Mouse (Mus musculus) intestine, postnatal 0 days (tissue): ENCODE data around the gene Otulin. TPM values are rescaled to one million over a fixed set of nuclear protein-coding genes. Genes with fewer than 3 reads are reported as not detected.

Experiments
- ATAC-seq: fragments of 200-750 bp; cut with Nextera tagmentation; 2 replicates; pipeline ENCODE4 v1.8.0; 2017; ENCODE audit warnings: mild to moderate bottlenecking, moderate TSS enrichment, moderate library complexity
- H3K27ac ChIP-seq: fragments of 300-500 bp; sonication (generic); 2 replicates; pipeline ENCODE4 v1.5.1; 2014; ENCODE audit warnings: mild to moderate bottlenecking, low read depth, low read length, moderate library complexity
- H3K27me3 ChIP-seq: fragments of 300-500 bp; sonication (generic); replicated peaks from 2 replicates; pipeline ENCODE4 v1.6.1; 2014; ENCODE audit warnings: low read length, mixed read lengths; ENCODE audit not compliant: control insufficient read depth, insufficient read depth
- H3K36me3 ChIP-seq: fragments of 300-500 bp; sonication (generic); 2 replicates; pipeline ENCODE4 v1.6.1; 2014; ENCODE audit warnings: mild to moderate bottlenecking, moderate library complexity; ENCODE audit not compliant: control insufficient read depth, insufficient read depth
- H3K4me1 ChIP-seq: fragments of 300-500 bp; sonication (generic); replicated peaks from 2 replicates; pipeline ENCODE4 v1.6.1; 2014; ENCODE audit warnings: antibody characterized with exemption, low read length, mixed read lengths; ENCODE audit not compliant: control insufficient read depth, insufficient read depth
- H3K4me2 ChIP-seq: fragments of 300-500 bp; sonication (generic); replicated peaks from 2 replicates; pipeline ENCODE4 v1.6.1; 2014; ENCODE audit warnings: low read depth, mild to moderate bottlenecking, moderate library complexity
- H3K4me3 ChIP-seq: fragments of 300-500 bp; sonication (generic); 2 replicates; pipeline ENCODE4 v1.5.1; 2014; ENCODE audit warnings: low read depth, low read length
- H3K9ac ChIP-seq: fragments of 300-500 bp; sonication (generic); 2 replicates; pipeline ENCODE4 v1.6.1; 2014; ENCODE audit warnings: mild to moderate bottlenecking, low read depth, low read length
- H3K9me3 ChIP-seq: fragments of 300-500 bp; sonication (generic); 2 replicates; pipeline ENCODE4 v1.6.1; 2016; ENCODE audit warnings: mixed run types; ENCODE audit not compliant: control insufficient read depth
- CTCF ChIP-seq: sonication (generic); IDR thresholded peaks from 2 replicates; pipeline ENCODE4 v1.5.1; 2016; ENCODE audit warnings: low read depth, mild to moderate bottlenecking, control low read depth, antibody characterized with exemption, moderate library complexity
- WGBS: fragments of 180-500 bp; shearing (Covaris S2); extraction: QIAGEN DNeasy Blood & Tissue Kit; methylation state at CpG from one replicate; pipeline ENCODE4 v1.1.7; 2014; 5-methylcytosine and 5-hydroxymethylcytosine counted together
- polyA plus RNA-seq: library from polyadenylated mRNA; unstranded; fragments of >200 nt; fragmentation: Nextera tagmentation; extraction: Ambion mirVana; gene quantifications from 2 replicates; pipeline ENCODE4 v1.2.1, GENCODE M21; 2015

Gene Otulin
- polyA plus RNA-seq, 1 experiment from 2014 or later = 30.8 TPM

- Histone ChIP-seq H3K4me3 (no peak overlapping the region), H3K27me3 (no peaks in the 10 kb centered on the region), H3K9me3 (no peaks in the 10 kb centered on the region), H3K36me3 (peaks cover 17% of the 10 kb centered on the region; the same call in 1 of the 2 replicates), H3K4me1 (no peaks in the 10 kb centered on the region), H3K9ac (no peak overlapping the region), H3K27ac (no peak overlapping the region), H3K4me2 (no peak overlapping the region)
- whole genome bisulfite sequencing = 89% methylated on average over 6 of the region's 6 CpGs
- no peak for TF ChIP-seq CTCF
- no peak for ATAC-seq
These were observed 7.2 kb downstream of the Otulin start for GRCm38 (mm10) chr15:27623286-27623685.

DNA sequence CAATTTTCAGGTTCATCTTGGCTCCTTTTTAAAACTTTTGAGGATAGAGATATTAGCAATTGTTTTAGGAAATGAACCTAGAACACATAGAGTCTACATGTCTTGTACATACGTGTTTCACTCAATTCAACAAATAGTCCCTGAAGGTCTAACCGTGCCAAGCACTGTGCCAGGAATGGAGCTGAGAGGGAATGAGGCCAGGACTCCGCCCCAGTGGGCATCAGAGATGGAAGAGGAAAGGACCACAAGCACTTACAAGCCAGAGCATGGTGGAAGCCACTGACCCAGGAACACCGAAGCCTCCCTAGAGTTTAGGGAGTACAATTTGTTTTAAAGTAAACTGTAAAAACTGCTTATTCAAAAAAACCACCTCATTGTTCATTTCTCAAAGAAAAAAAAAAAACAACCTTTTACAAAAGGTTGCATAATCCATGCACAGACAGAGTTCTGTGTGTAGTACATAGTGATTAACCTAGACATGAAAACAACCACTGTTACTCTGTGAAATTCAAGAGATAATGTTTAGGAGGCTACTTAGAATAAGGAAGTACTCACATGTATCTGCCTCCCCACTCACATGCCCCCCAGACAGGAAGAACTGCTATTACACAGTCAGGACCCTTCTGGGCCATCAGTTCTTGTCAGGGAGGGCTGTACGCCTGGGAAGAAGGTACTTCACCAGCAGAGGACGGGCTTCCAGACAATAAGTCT lies 9.9 kb downstream of the Otulin start:
- Histone ChIP-seq H3K27me3 (no peaks in the 10 kb centered on the region), H3K9ac (no peak overlapping the region), H3K36me3 (peaks cover 21% of the 10 kb centered on the region), H3K27ac (no peak overlapping the region), H3K4me3 (no peak overlapping the region), H3K4me2 (no peak overlapping the region), H3K9me3 (no peaks in the 10 kb centered on the region), H3K4me1 (no peaks in the 10 kb centered on the region)
- peak; percentile 14; the same call in 1 of the 2 replicates for TF ChIP-seq CTCF
- ATAC-seq = no peak
- 79% methylated on average over 6 of the region's 6 CpGs for WGBS

DNA sequence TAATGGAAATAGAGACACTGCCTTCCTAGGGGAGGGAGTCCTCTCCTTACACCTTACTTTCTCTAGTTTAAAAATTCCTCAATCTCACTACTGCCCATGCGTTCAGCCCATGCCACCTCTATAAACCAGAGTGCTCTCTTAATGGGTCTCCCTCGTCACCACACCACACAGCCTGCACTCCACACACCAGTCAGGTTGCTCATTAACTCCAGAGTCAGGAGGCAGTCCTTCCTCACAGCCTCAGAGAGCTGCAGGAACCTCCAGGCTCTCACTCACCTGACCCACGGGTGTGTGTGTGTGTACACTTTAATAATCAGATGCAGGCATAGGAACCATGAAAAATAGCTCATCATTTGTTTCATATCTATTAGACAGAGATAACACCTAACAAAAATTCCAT lies 10.8 kb downstream of the Otulin start:
- TF ChIP-seq CTCF = no peak
- Histone ChIP-seq H3K4me3 (no peak overlapping the region), H3K4me1 (no peaks in the 10 kb centered on the region), H3K36me3 (peaks cover 27% of the 10 kb centered on the region), H3K9me3 (no peaks in the 10 kb centered on the region), H3K9ac (no peak overlapping the region), H3K27me3 (no peaks in the 10 kb centered on the region), H3K4me2 (no peak overlapping the region), H3K27ac (no peak overlapping the region)
- peak; percentile 66 for ATAC-seq
- 42% methylated on average over 3 of the region's 3 CpGs for WGBS

- WGBS = 49% methylated on average over 6 of the region's 6 CpGs
- no peak for TF ChIP-seq CTCF
- no peak overlapping the region for H3K4me2 ChIP-seq
These were observed 11.5 kb downstream of the Otulin start for GRCm38 (mm10) chr15:27618778-27619533.

DNA sequence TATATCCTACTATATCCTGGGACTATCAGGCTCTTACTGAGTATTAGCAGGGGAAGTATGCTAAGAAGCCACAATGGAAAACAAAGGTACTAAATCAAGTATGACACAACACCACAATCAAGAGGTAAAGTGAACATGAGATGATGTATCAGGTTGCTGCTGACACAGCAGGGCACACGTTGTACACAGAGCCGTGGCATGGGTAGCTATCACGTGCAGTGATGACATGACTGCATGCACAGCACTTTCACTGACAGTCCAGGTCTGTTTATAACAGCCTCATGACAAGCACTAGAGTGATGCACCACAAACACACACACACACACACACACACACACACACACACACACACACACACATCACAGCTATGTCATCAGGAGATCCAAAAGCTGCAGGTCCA lies 13.3 kb downstream of the Otulin start:
- Histone ChIP-seq H3K36me3 (peaks cover 21% of the 10 kb centered on the region), H3K27ac (no peak overlapping the region), H3K4me1 (no peaks in the 10 kb centered on the region), H3K27me3 (no peaks in the 10 kb centered on the region), H3K4me2 (no peak overlapping the region), H3K4me3 (no peak overlapping the region), H3K9me3 (no peaks in the 10 kb centered on the region), H3K9ac (no peak overlapping the region)
- ATAC-seq = peak; percentile 66
- no peak for TF ChIP-seq CTCF
- 69% methylated on average over 3 of the region's 3 CpGs for WGBS

More at GRCm38 (mm10) chr15:27618778-27619533, 11.5 kb downstream of the Otulin start:
- Histone ChIP-seq H3K27me3 (no peaks in the 10 kb centered on the region), H3K4me3 (no peak overlapping the region), H3K36me3 (peaks cover 33% of the 10 kb centered on the region), H3K9me3 (no peaks in the 10 kb centered on the region), H3K4me1 (no peaks in the 10 kb centered on the region), H3K9ac (no peak overlapping the region), H3K27ac (peak overlapping the region; percentile 52; the same call in 1 of the 2 replicates)
- ATAC-seq = peak; percentile 57

- Histone ChIP-seq H3K27ac (no peak overlapping the region), H3K4me2 (no peak overlapping the region), H3K27me3 (no peaks in the 10 kb centered on the region), H3K9ac (no peak overlapping the region), H3K4me1 (no peaks in the 10 kb centered on the region), H3K4me3 (no peak overlapping the region), H3K9me3 (no peaks in the 10 kb centered on the region), H3K36me3 (peaks cover 31% of the 10 kb centered on the region)
- 0 out of 2 replicates have a peak, but pooled peaks have one; percentile 18 for TF ChIP-seq CTCF
- no peak for ATAC-seq
- WGBS = 31% methylated on average over 4 of the region's 4 CpGs
These were observed 14.3 kb downstream of the Otulin start for GRCm38 (mm10) chr15:27616159-27616558.
